Mouse (Mus musculus): ENCODE data around the gene Mt3. TPM values are rescaled to one million over a fixed set of nuclear protein-coding genes. Genes with fewer than 3 reads are reported as not detected.

Mt3 gene
- polyA plus RNA-seq (2012; rRNA removed) = 148 and 175 TPM in 2 replicates

GRCm38 (mm10) chr8:94152513-94153300, at the start of gene Mt3:
Gene Mt3, plus strand, starts transcription at chr8:94152607.

GRCm38 (mm10) chr8:94136933-94137332, 15.5 kb upstream of the Mt3 start, which contains the start of gene Mt4:
Gene Mt4, plus strand, starts transcription at chr8:94137197.

GRCm38 (mm10) chr8:94172075-94172808, 19.8 kb downstream of the Mt3 start, which contains the start of gene Mt2:
Gene Mt2, plus strand, starts transcription at chr8:94172664.

GRCm38 (mm10) chr8:94178857-94179712, 26.7 kb downstream of the Mt3 start, which contains the start of gene Mt1:
Gene Mt1, plus strand, starts transcription at chr8:94179082.

Other genes starting within 250 kb of the Mt3 start
- 74.8 and 78.1 TPM in 2 replicates for gene Amfr, start 139.8 kb upstream of the Mt3 start, polyA plus RNA-seq (2012; rRNA removed)
- 81.2 and 110 TPM in 2 replicates for gene Nudt21, start 115.6 kb upstream of the Mt3 start, polyA plus RNA-seq (2012; rRNA removed)
- gene Ogfod1, start 115.4 kb upstream of the Mt3 start, polyA plus RNA-seq (2012; rRNA removed) = 12.4 and 14.3 TPM in 2 replicates
- gene Bbs2, start 53.7 kb upstream of the Mt3 start, polyA plus RNA-seq (2012; rRNA removed) = 55.0 and 62.2 TPM in 2 replicates
- gene Mt4, start 15.4 kb upstream of the Mt3 start, polyA plus RNA-seq (2012; rRNA removed) = not detected in 2 replicates
- gene Mt2, start 20.1 kb downstream of the Mt3 start, polyA plus RNA-seq (2012; rRNA removed) = 25.5 and 30.4 TPM in 2 replicates
- gene Mt1, start 26.5 kb downstream of the Mt3 start, polyA plus RNA-seq (2012; rRNA removed) = 56.7 and 61.3 TPM in 2 replicates
- gene Nup93, start 62.0 kb downstream of the Mt3 start, polyA plus RNA-seq (2012; rRNA removed) = 66.0 and 67.6 TPM in 2 replicates
- gene Slc12a3, start 176.6 kb downstream of the Mt3 start, polyA plus RNA-seq (2012; rRNA removed) = 0.34 and 0.38 TPM in 2 replicates
- 52.8 and 60.3 TPM in 2 replicates for gene Herpud1, start 233.8 kb downstream of the Mt3 start, polyA plus RNA-seq (2012; rRNA removed)

Measured in central nervous system, embryonic 14 days (tissue).